ENCODE assay signal across 9 mouse cellular contexts in the genomic region with DNA sequence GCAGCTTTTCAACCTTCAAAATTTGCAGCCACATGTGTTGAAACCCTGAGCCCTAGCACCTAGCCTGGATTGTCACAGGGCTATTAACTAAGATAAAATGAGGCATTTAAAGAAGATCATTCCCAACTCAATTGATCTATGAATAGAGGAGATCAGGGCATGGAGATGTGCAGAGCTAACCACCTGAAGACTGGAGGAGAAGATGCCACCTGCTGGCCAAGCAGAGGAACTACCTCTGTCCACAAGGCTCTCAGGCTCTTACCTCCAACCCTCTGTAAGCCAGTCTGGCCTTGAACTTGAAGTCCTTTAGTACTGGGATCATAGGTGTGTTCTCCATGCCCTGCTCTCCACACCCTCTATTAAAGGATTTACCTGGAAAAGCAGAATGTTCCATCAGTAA. TPM values are rescaled to one million over a fixed set of nuclear protein-coding genes. Genes with fewer than 3 reads are reported as not detected.
DNase-seq lines count a peak whose midpoint lies in the region; ATAC-seq and TF ChIP-seq lines count a peak whose summit lies in the region.
"Had no signal": no experiment of that assay in that cellular context is flagged by ENCODE, and none has a peak within 500 bp of the region (broad histone marks: within the 10 kb centered on the region; RNA-seq: fewer than 3 reads in every experiment).

No protein-coding gene starts in this region.

- H3K9ac ChIP-seq in kidney, embryonic 14.5 days (ENCODE audit: low read depth, low read length): no peak overlapping the region
- no peak overlapping the region for H3K9ac ChIP-seq in ES-E14 (ENCODE audit: insufficient read depth, low read depth, low read length, poor library complexity, severe bottlenecking)
- H3K9ac ChIP-seq in neural tube, embryonic 11.5 days (ENCODE audit: low read length): no peak overlapping the region
- H3K9ac ChIP-seq: heart, embryonic 13.5 days had no signal

- H3K9me3 ChIP-seq in kidney, embryonic 14.5 days (ENCODE audit: control insufficient read depth, low read length): no peaks in the 10 kb centered on the region
- H3K9me3 ChIP-seq in ES-E14 (ENCODE audit: control insufficient read depth, insufficient read depth, low read depth, low read length): no peaks in the 10 kb centered on the region
- no peaks in the 10 kb centered on the region for H3K9me3 ChIP-seq in neural tube, embryonic 11.5 days (ENCODE audit: control insufficient read depth, low read length)
- H3K9me3 ChIP-seq: heart, embryonic 13.5 days had no signal

- in situ Hi-C loops in ES-E14 (cut with MboI; ENCODE audit: low sequenced_read_pairs in 2 of 2, unreplicated experiment in 2 of 2): no loop called here

- intact Hi-C loops in gastrocnemius, postnatal 14 days (cut with DNase I; ENCODE audit: low total_unique reads): no loop called here

- TF ChIP-seq CTCF in kidney, adult 2 months (conservative IDR thresholded peaks at IDR 0.05; ENCODE audit: insufficient read depth, insufficient read length, low read depth, low read length): peak; percentile 78

- no peaks in the 10 kb centered on the region for H3K27me3 ChIP-seq in kidney, adult 2 months (replicated peaks; ENCODE audit: control insufficient read depth, insufficient read depth, low read length)
- H3K27me3 ChIP-seq in kidney, embryonic 14.5 days (ENCODE audit: control insufficient read depth, insufficient read depth, low read length): no peaks in the 10 kb centered on the region
- no peaks in the 10 kb centered on the region for H3K27me3 ChIP-seq in neural tube, embryonic 11.5 days (ENCODE audit: control insufficient read depth, insufficient read depth, low read length)
- H3K27me3 ChIP-seq: heart, embryonic 13.5 days had no signal

- peak; percentile 66 for DNase-seq in kidney, adult 2 months
- DNase-seq in ES-E14 (ENCODE audit: low read depth, low spot score): peak; percentile 17
- peak; percentile 5 for DNase-seq in c-Kit-negative CD71-positive TER-119-positive erythroid progenitor cells, embryonic 14.5 days (ENCODE audit: low read depth, low spot score)
- peak; percentile 47 for DNase-seq in gastrocnemius, postnatal 14 days
- DNase-seq in left cerebral cortex, adult 11 months (ENCODE audit: low spot score): peak; percentile 24
- peak; percentile 35 for DNase-seq in neural tube, embryonic 11.5 days (ENCODE audit: low spot score)
- peak; percentile 13 for DNase-seq in yolk sac, embryonic 10.5 days (ENCODE audit: low spot score)

- H3K4me2 ChIP-seq in kidney, embryonic 14.5 days (replicated peaks; ENCODE audit: low read depth, low read length): no peak overlapping the region
- no peak overlapping the region for H3K4me2 ChIP-seq in neural tube, embryonic 11.5 days (ENCODE audit: low read depth)
- H3K4me2 ChIP-seq: heart, embryonic 13.5 days had no signal

- H3K27ac ChIP-seq in kidney, adult 2 months (ENCODE audit: insufficient read depth, low read depth, low read length): no peak overlapping the region
- no peak overlapping the region for H3K27ac ChIP-seq in kidney, embryonic 14.5 days (ENCODE audit: low read depth, low read length)
- no peak overlapping the region for H3K27ac ChIP-seq in ES-E14 (ENCODE audit: insufficient read depth, low read depth, low read length, poor library complexity, severe bottlenecking)
- no peak overlapping the region for H3K27ac ChIP-seq in neural tube, embryonic 11.5 days (ENCODE audit: low read depth, low read length)
- H3K27ac ChIP-seq: heart, embryonic 13.5 days had no signal

- no peaks in the 10 kb centered on the region for H3K4me1 ChIP-seq in kidney, adult 2 months (ENCODE audit: control insufficient read depth, insufficient read depth, low read length)
- no peaks in the 10 kb centered on the region for H3K4me1 ChIP-seq in kidney, embryonic 14.5 days (ENCODE audit: control insufficient read depth, insufficient read depth, low read length)
- H3K4me1 ChIP-seq in ES-E14 (ENCODE audit: control insufficient read depth in 2 of 2, insufficient read depth in 2 of 2, low read length in 2 of 2, poor library complexity in 1 of 2): no peaks in the 10 kb centered on the region
- no peaks in the 10 kb centered on the region for H3K4me1 ChIP-seq in neural tube, embryonic 11.5 days (ENCODE audit: control insufficient read depth, insufficient read depth, low read length)
- H3K4me1 ChIP-seq: heart, embryonic 13.5 days had no signal

- no peaks in the 10 kb centered on the region for H3K36me3 ChIP-seq in kidney, adult 2 months (ENCODE audit: control insufficient read depth, insufficient read depth, low read length)
- no peaks in the 10 kb centered on the region for H3K36me3 ChIP-seq in kidney, embryonic 14.5 days (ENCODE audit: control insufficient read depth, insufficient read depth, low read length)
- H3K36me3 ChIP-seq in ES-E14 (ENCODE audit: control insufficient read depth, insufficient read depth, low read length, poor library complexity, severe bottlenecking): no peaks in the 10 kb centered on the region
- H3K36me3 ChIP-seq in neural tube, embryonic 11.5 days (ENCODE audit: control insufficient read depth, insufficient read depth, low read length): no peaks in the 10 kb centered on the region
- H3K36me3 ChIP-seq: heart, embryonic 13.5 days had no signal

- ATAC-seq in kidney, embryonic 14.5 days (ENCODE audit: low FRiP score, low TSS enrichment): no peak
- no peak for ATAC-seq in neural tube, embryonic 11.5 days (ENCODE audit: insufficient read depth, low FRiP score, low TSS enrichment)

- no peak overlapping the region for H3K4me3 ChIP-seq in kidney, adult 2 months (ENCODE audit: insufficient read depth, low read depth, low read length)
- no peak overlapping the region for H3K4me3 ChIP-seq in kidney, embryonic 14.5 days (ENCODE audit: low read length)
- no peak overlapping the region for H3K4me3 ChIP-seq in ES-E14 (ENCODE audit: insufficient read depth in 1 of 2, low read depth in 1 of 2, low read length in 2 of 2, poor library complexity in 1 of 2, severe bottlenecking in 1 of 2)
- H3K4me3 ChIP-seq in neural tube, embryonic 11.5 days (ENCODE audit: low read depth, low read length): no peak overlapping the region
- H3K4me3 ChIP-seq: heart, embryonic 13.5 days had no signal

- no peak for TF ChIP-seq POLR2A in kidney, adult 2 months (IDR thresholded peaks at IDR 0.05; ENCODE audit: low read depth, low read length)

TF ChIP-seq in ES-E14, 5 proteins besides CTCF, POLR2A, EP300 and RAD21:
- TF ChIP-seq HCFC1 (IDR thresholded peaks at IDR 0.05; ENCODE audit: borderline replicate concordance, insufficient read depth, low read length): no peak
- no peak for TF ChIP-seq MAFK (IDR thresholded peaks at IDR 0.05; ENCODE audit: insufficient read depth, low read depth, low read length)
- no peak for TF ChIP-seq ZNF384 (IDR thresholded peaks at IDR 0.05; ENCODE audit: low read depth, low read length)
- no peak for TF ChIP-seq ZC3H11A (IDR thresholded peaks at IDR 0.05; ENCODE audit: borderline replicate concordance, low read depth, low read length)
- no peak for TF ChIP-seq CHD2 (IDR thresholded peaks at IDR 0.05; ENCODE audit: low read depth, low read length)

RNA-seq across cellular contexts. Expression of gene Ly6c1, which starts 11.9 kb away (rescaled TPM):
- 497 and 511 TPM in 2 replicates for polyA plus RNA-seq in kidney, adult 2 months (2012; rRNA removed)
- polyA plus RNA-seq in kidney, embryonic 14.5 days (2014; fragmentation: Nextera tagmentation; extraction: Ambion mirVana): 7.0 and 8.7 TPM in 2 replicates
- 3.1 and 7.2 TPM in 2 replicates for total RNA-seq in ES-E14 (2012; rRNA removed)
- total RNA-seq in gastrocnemius, postnatal 14 days (2021): 100 to 1,000 TPM in 1 of 2 experiments, 10 to 100 TPM in 1; 80.0 to 141 TPM
- 1.1 and 1.3 TPM in 2 replicates for polyA plus RNA-seq in neural tube, embryonic 11.5 days (2014; fragmentation: Nextera tagmentation; extraction: Ambion mirVana)

RNA-seq across cellular contexts. Expression of gene Ly6c2, which starts 51.3 kb away (rescaled TPM):
- polyA plus RNA-seq in kidney, adult 2 months (2012; rRNA removed): 7.3 and 28.3 TPM in 2 replicates
- polyA plus RNA-seq in kidney, embryonic 14.5 days (2014; fragmentation: Nextera tagmentation; extraction: Ambion mirVana): 0.38 TPM in 1 of 2 replicates, not detected in the other
- not detected in 2 replicates for total RNA-seq in ES-E14 (2012; rRNA removed)
- total RNA-seq in gastrocnemius, postnatal 14 days (2021): 1 to 10 TPM; 1.9 to 3.3 TPM
- polyA plus RNA-seq in neural tube, embryonic 11.5 days (2014; fragmentation: Nextera tagmentation; extraction: Ambion mirVana): not detected in 2 replicates

Comparison
In these comparisons a context has a peak if more than half of its experiments do, and no peak if none do; other contexts are left out.
1. RNA of gene Ly6c1, which starts 11.9 kb away (polyA plus RNA-seq): 497 to 511 TPM in kidney, adult 2 months; 7.0 to 8.7 TPM in kidney, embryonic 14.5 days and 1.1 to 1.3 TPM in neural tube, embryonic 11.5 days; every median in the first group is over 10 times any median in the second.
2. DNase-seq: peak in every context shown above with its lines; median percentile 66 in kidney, adult 2 months; 47 in gastrocnemius, postnatal 14 days; 35 in neural tube, embryonic 11.5 days; 24 in left cerebral cortex, adult 11 months; 17 in ES-E14; 13 in yolk sac, embryonic 10.5 days; 5 in c-Kit-negative CD71-positive TER-119-positive erythroid progenitor cells, embryonic 14.5 days.